Mouse (Mus musculus): ENCODE results near the gene Pip4k2a. TPM values are rescaled to one million over a fixed set of nuclear protein-coding genes. Genes with fewer than 3 reads are reported as not detected.

Gene Pip4k2a
- polyA plus RNA-seq, 1 experiment from 2014 or later, result 10.9 TPM

GRCm38 (mm10) chr2:18943366-18943765, 54.6 kb downstream of the Pip4k2a start:
- WGBS, result 69% methylated on average over 4 of the region's 4 CpGs
- no peak for DNase-seq (ENCODE audit: low spot score)
- no peak overlapping the region for H3K4me2 ChIP-seq (ENCODE audit: low read depth)

GRCm38 (mm10) chr2:18940693-18941270, 57.1 kb downstream of the Pip4k2a start:
- DNase-seq (ENCODE audit: low spot score) (no peak), ATAC-seq (ENCODE audit: insufficient read depth, low FRiP score, low TSS enrichment) (no peak)
- no peak overlapping the region for H3K9ac ChIP-seq (ENCODE audit: low read length)
- no peak overlapping the region for H3K27ac ChIP-seq (ENCODE audit: low read depth, low read length)
- H3K9me3 ChIP-seq (ENCODE audit: control insufficient read depth, low read length), result no peaks in the 10 kb centered on the region
- H3K36me3 ChIP-seq (ENCODE audit: control insufficient read depth, insufficient read depth, low read length), result no peaks in the 10 kb centered on the region
- H3K4me3 ChIP-seq (ENCODE audit: low read depth, low read length), result no peak overlapping the region
- H3K4me2 ChIP-seq (ENCODE audit: low read depth), result no peak overlapping the region
- H3K27me3 ChIP-seq (ENCODE audit: control insufficient read depth, insufficient read depth, low read length), result no peaks in the 10 kb centered on the region
- peaks cover 6% of the 10 kb centered on the region for H3K4me1 ChIP-seq (ENCODE audit: control insufficient read depth, insufficient read depth, low read length)
- WGBS, result 82% methylated on average over 12 of the region's 12 CpGs

More at GRCm38 (mm10) chr2:18943366-18943765, 54.6 kb downstream of the Pip4k2a start:
- H3K9ac ChIP-seq (ENCODE audit: low read length), result no peak overlapping the region
- H3K9me3 ChIP-seq (ENCODE audit: control insufficient read depth, low read length), result no peaks in the 10 kb centered on the region
- no peak overlapping the region for H3K4me3 ChIP-seq (ENCODE audit: low read depth, low read length)
- no peak overlapping the region for H3K27ac ChIP-seq (ENCODE audit: low read depth, low read length)
- H3K27me3 ChIP-seq (ENCODE audit: control insufficient read depth, insufficient read depth, low read length), result no peaks in the 10 kb centered on the region
- no peak for ATAC-seq (ENCODE audit: insufficient read depth, low FRiP score, low TSS enrichment)
- H3K4me1 ChIP-seq (ENCODE audit: control insufficient read depth, insufficient read depth, low read length), result peaks cover 6% of the 10 kb centered on the region
- no peaks in the 10 kb centered on the region for H3K36me3 ChIP-seq (ENCODE audit: control insufficient read depth, insufficient read depth, low read length)

- H3K4me3 ChIP-seq (ENCODE audit: low read depth, low read length), result no peak overlapping the region
- no peak overlapping the region for H3K4me2 ChIP-seq (ENCODE audit: low read depth)
- H3K4me1 ChIP-seq (ENCODE audit: control insufficient read depth, insufficient read depth, low read length), result peaks cover 6% of the 10 kb centered on the region
- no peaks in the 10 kb centered on the region for H3K9me3 ChIP-seq (ENCODE audit: control insufficient read depth, low read length)
- no peaks in the 10 kb centered on the region for H3K36me3 ChIP-seq (ENCODE audit: control insufficient read depth, insufficient read depth, low read length)
- H3K27me3 ChIP-seq (ENCODE audit: control insufficient read depth, insufficient read depth, low read length), result no peaks in the 10 kb centered on the region
- no peak overlapping the region for H3K9ac ChIP-seq (ENCODE audit: low read length)
- WGBS, result 27% methylated on average over 8 of the region's 8 CpGs
- no peak for DNase-seq (ENCODE audit: low spot score)
- ATAC-seq (ENCODE audit: insufficient read depth, low FRiP score, low TSS enrichment), result no peak
- no peak overlapping the region for H3K27ac ChIP-seq (ENCODE audit: low read depth, low read length)
These were observed 59.0 kb downstream of the Pip4k2a start for GRCm38 (mm10) chr2:18938923-18939329.

GRCm38 (mm10) chr2:18938232-18938631, 59.7 kb downstream of the Pip4k2a start:
- H3K4me2 ChIP-seq (ENCODE audit: low read depth), result no peak overlapping the region
- DNase-seq (ENCODE audit: low spot score), result no peak
- no peaks in the 10 kb centered on the region for H3K36me3 ChIP-seq (ENCODE audit: control insufficient read depth, insufficient read depth, low read length)
- peaks cover 6% of the 10 kb centered on the region for H3K4me1 ChIP-seq (ENCODE audit: control insufficient read depth, insufficient read depth, low read length)
- no peaks in the 10 kb centered on the region for H3K27me3 ChIP-seq (ENCODE audit: control insufficient read depth, insufficient read depth, low read length)
- ATAC-seq (ENCODE audit: insufficient read depth, low FRiP score, low TSS enrichment), result no peak
- no peak overlapping the region for H3K4me3 ChIP-seq (ENCODE audit: low read depth, low read length)
- 33% methylated on average over 1 of the region's 1 CpGs for WGBS
- H3K9ac ChIP-seq (ENCODE audit: low read length), result no peak overlapping the region
- H3K9me3 ChIP-seq (ENCODE audit: control insufficient read depth, low read length), result no peaks in the 10 kb centered on the region
- no peak overlapping the region for H3K27ac ChIP-seq (ENCODE audit: low read depth, low read length)

GRCm38 (mm10) chr2:18937611-18938010, 60.3 kb downstream of the Pip4k2a start:
- no peak for DNase-seq (ENCODE audit: low spot score)
- Histone ChIP-seq H3K36me3 (ENCODE audit: control insufficient read depth, insufficient read depth, low read length) (no peaks in the 10 kb centered on the region), H3K4me2 (ENCODE audit: low read depth) (no peak overlapping the region), H3K27me3 (ENCODE audit: control insufficient read depth, insufficient read depth, low read length) (no peaks in the 10 kb centered on the region), H3K27ac (ENCODE audit: low read depth, low read length) (no peak overlapping the region), H3K4me1 (ENCODE audit: control insufficient read depth, insufficient read depth, low read length) (peaks cover 6% of the 10 kb centered on the region), H3K9ac (ENCODE audit: low read length) (no peak overlapping the region), H3K9me3 (ENCODE audit: control insufficient read depth, low read length) (no peaks in the 10 kb centered on the region), H3K4me3 (ENCODE audit: low read depth, low read length) (no peak overlapping the region)
- 57% methylated on average over 2 of the region's 2 CpGs for WGBS
- no peak for ATAC-seq (ENCODE audit: insufficient read depth, low FRiP score, low TSS enrichment)

- Histone ChIP-seq H3K9ac (ENCODE audit: low read length) (no peak overlapping the region), H3K4me2 (ENCODE audit: low read depth) (no peak overlapping the region), H3K36me3 (ENCODE audit: control insufficient read depth, insufficient read depth, low read length) (no peaks in the 10 kb centered on the region), H3K27ac (ENCODE audit: low read depth, low read length) (no peak overlapping the region), H3K9me3 (ENCODE audit: control insufficient read depth, low read length) (no peaks in the 10 kb centered on the region), H3K4me1 (ENCODE audit: control insufficient read depth, insufficient read depth, low read length) (peaks cover 6% of the 10 kb centered on the region), H3K4me3 (ENCODE audit: low read depth, low read length) (no peak overlapping the region), H3K27me3 (ENCODE audit: control insufficient read depth, insufficient read depth, low read length) (no peaks in the 10 kb centered on the region)
- ATAC-seq (ENCODE audit: insufficient read depth, low FRiP score, low TSS enrichment) (no peak), DNase-seq (ENCODE audit: low spot score) (no peak)
- 89% methylated on average over 7 of the region's 7 CpGs for WGBS
These were observed 61.5 kb downstream of the Pip4k2a start for GRCm38 (mm10) chr2:18936446-18936845.

- Histone ChIP-seq H3K9me3 (ENCODE audit: control insufficient read depth, low read length) (no peaks in the 10 kb centered on the region), H3K36me3 (ENCODE audit: control insufficient read depth, insufficient read depth, low read length) (no peaks in the 10 kb centered on the region), H3K4me1 (ENCODE audit: control insufficient read depth, insufficient read depth, low read length) (peaks cover 6% of the 10 kb centered on the region), H3K4me2 (ENCODE audit: low read depth) (no peak overlapping the region), H3K9ac (ENCODE audit: low read length) (no peak overlapping the region), H3K27ac (ENCODE audit: low read depth, low read length) (no peak overlapping the region), H3K27me3 (ENCODE audit: control insufficient read depth, insufficient read depth, low read length) (no peaks in the 10 kb centered on the region), H3K4me3 (ENCODE audit: low read depth, low read length) (no peak overlapping the region)
- DNase-seq (ENCODE audit: low spot score), result no peak
- 94% methylated on average over 2 of the region's 2 CpGs for WGBS
- ATAC-seq (ENCODE audit: insufficient read depth, low FRiP score, low TSS enrichment), result no peak
These were observed 62.3 kb downstream of the Pip4k2a start for GRCm38 (mm10) chr2:18935581-18936027.

GRCm38 (mm10) chr2:18934131-18934530, 63.8 kb downstream of the Pip4k2a start:
- Histone ChIP-seq H3K9me3 (ENCODE audit: control insufficient read depth, low read length) (no peaks in the 10 kb centered on the region), H3K9ac (ENCODE audit: low read length) (no peak overlapping the region), H3K27me3 (ENCODE audit: control insufficient read depth, insufficient read depth, low read length) (no peaks in the 10 kb centered on the region), H3K4me3 (ENCODE audit: low read depth, low read length) (no peak overlapping the region), H3K36me3 (ENCODE audit: control insufficient read depth, insufficient read depth, low read length) (no peaks in the 10 kb centered on the region), H3K4me2 (ENCODE audit: low read depth) (no peak overlapping the region), H3K27ac (ENCODE audit: low read depth, low read length) (no peak overlapping the region), H3K4me1 (ENCODE audit: control insufficient read depth, insufficient read depth, low read length) (peaks cover 4% of the 10 kb centered on the region)
- no peak for ATAC-seq (ENCODE audit: insufficient read depth, low FRiP score, low TSS enrichment)
- no peak for DNase-seq (ENCODE audit: low spot score)
- WGBS, result 94% methylated on average over 9 of the region's 9 CpGs

GRCm38 (mm10) chr2:18933418-18933817, 64.5 kb downstream of the Pip4k2a start:
- DNase-seq (ENCODE audit: low spot score) (no peak), ATAC-seq (ENCODE audit: insufficient read depth, low FRiP score, low TSS enrichment) (peak; percentile 35; the same call in 1 of the 2 replicates)
- no peak overlapping the region for H3K4me3 ChIP-seq (ENCODE audit: low read depth, low read length)
- H3K9ac ChIP-seq (ENCODE audit: low read length), result no peak overlapping the region
- no peaks in the 10 kb centered on the region for H3K36me3 ChIP-seq (ENCODE audit: control insufficient read depth, insufficient read depth, low read length)
- WGBS, result 46% methylated on average over 7 of the region's 7 CpGs
- no peaks in the 10 kb centered on the region for H3K27me3 ChIP-seq (ENCODE audit: control insufficient read depth, insufficient read depth, low read length)
- H3K27ac ChIP-seq (ENCODE audit: low read depth, low read length), result peak overlapping the region; percentile 23; the same call in 1 of the 2 replicates
- no peak overlapping the region for H3K4me2 ChIP-seq (ENCODE audit: low read depth)
- H3K9me3 ChIP-seq (ENCODE audit: control insufficient read depth, low read length), result no peaks in the 10 kb centered on the region
- H3K4me1 ChIP-seq (ENCODE audit: control insufficient read depth, insufficient read depth, low read length), result no peaks in the 10 kb centered on the region

All from neural tube, embryonic 11.5 days (tissue).